Mouse (Mus musculus): ENCODE data around the gene Trpv5.

Trpv5 gene

DNA sequence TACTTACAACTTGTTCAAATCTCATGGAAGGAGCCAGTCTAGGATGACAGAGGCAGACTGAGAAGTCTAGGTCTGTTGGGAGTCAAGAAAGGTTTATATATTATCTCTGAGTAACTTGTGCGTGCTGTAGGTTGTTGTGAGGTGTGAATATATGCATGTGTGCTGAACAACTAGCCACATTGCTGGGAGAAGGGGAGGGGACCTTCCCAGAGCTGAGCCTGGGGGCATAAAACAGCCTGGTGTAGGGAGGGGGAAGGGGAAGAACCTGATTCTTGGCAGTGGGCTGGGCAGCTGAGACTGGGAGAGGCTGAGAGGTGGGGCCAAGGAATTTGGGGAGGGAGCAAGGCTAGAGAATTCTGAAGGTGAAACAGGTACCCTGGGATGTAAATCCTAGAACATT, at the start of gene Trpv5:
Gene Trpv5 (minus strand): TSS at position 101 of the 400 bp plus-strand sequence.
- no peak for DNase-seq (ENCODE audit: low spot score in 2 of 2)

DNA sequence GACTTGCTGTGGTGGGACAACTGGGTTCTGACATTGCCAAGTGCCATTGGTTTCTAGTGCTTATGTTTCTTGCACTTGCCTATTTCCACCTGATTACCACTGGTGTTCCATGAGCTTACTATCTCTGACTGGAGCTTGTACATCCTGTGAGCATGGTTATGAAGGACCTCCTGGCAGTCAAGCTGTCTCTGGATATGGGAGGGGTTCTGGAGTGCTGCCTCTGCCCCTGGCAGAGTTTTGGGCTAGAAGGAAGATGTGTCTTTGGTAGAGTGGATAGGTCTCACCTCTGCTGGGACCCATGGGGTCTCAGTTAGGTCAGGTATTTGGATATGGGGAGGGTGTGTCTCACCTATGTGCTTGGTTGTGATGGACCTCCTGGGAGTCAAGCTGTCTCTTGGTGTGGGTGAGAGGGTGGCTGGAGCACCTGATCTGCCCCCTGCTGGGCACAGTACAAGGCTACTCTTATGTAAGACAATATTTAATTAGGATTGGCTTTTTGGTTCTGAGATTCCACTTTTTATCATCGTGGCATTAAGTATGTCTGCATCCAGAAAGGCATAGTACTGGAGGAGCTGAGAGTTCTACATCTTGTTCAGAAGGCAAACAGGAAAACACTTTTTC, 47.5 kb upstream of the Trpv5 start:
- DNase-seq (ENCODE audit: low spot score in 2 of 2): peak in 1 of 2 experiments; percentile 11

- no peak for DNase-seq (ENCODE audit: low spot score in 2 of 2)
Measured at GRCm38 (mm10) chr6:41721430-41721829, 40.9 kb upstream of the Trpv5 start.

DNA sequence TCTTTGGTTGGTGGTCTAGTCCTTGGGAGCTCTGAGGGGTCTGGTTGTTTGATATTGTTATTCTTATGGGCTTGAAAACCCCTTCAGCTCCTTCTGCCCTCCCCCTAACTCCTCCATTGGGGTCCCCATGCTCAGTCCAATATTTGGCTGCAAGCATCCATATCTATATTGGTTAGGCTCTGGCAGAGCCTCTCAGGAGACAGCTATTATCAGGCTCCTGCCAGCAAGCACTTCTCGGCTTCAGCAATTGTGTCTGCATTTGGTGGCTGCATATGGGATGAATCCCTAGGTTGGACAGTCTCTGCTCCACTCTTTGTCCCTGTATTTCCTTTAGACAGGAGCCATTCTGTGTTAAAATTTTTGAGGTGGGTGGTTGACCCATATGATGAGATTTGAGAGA, 29.7 kb upstream of the Trpv5 start:
- no peak for DNase-seq (ENCODE audit: low spot score in 2 of 2)

DNA sequence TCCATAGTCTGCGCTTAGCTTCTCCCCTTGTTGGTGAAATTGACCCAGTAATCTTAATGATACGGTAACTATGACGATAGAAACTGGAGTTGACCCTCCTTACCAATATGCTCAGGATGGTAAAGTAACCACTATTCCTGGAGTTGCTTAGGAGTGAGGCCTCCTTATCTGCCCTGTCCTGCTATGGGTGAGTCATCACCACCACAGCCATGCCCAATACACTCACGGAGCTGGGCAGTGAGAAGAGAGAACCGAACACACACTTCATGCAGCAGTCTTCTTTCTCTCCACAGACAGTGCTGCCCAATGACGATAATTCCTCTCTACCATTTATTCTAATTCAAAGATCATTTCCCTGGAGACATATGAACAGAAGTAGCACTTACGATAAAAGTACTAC, 25.7 kb upstream of the Trpv5 start:
- DNase-seq (ENCODE audit: low spot score in 2 of 2): no peak

GRCm38 (mm10) chr6:41704123-41704522, 23.6 kb upstream of the Trpv5 start, which contains the start of gene Kel:
Gene Kel (minus strand): TSS chr6:41704339.
- DNase-seq (ENCODE audit: low spot score in 2 of 2): peak; percentile 46 to 48

GRCm38 (mm10) chr6:41702928-41703327, 22.4 kb upstream of the Trpv5 start:
- DNase-seq (ENCODE audit: low spot score in 2 of 2): peak; percentile 48 to 49

GRCm38 (mm10) chr6:41701245-41701644, 20.7 kb upstream of the Trpv5 start:
- no peak for DNase-seq (ENCODE audit: low spot score in 2 of 2)

GRCm38 (mm10) chr6:41694407-41694806, 13.8 kb upstream of the Trpv5 start:
- no peak for DNase-seq (ENCODE audit: low spot score in 2 of 2)

GRCm38 (mm10) chr6:41692200-41692599, 11.6 kb upstream of the Trpv5 start:
- DNase-seq (ENCODE audit: low spot score in 2 of 2): no peak

- DNase-seq (ENCODE audit: low spot score in 2 of 2): no peak
Measured at GRCm38 (mm10) chr6:41685596-41685995, 5.0 kb upstream of the Trpv5 start.

GRCm38 (mm10) chr6:41684911-41685310, 4.3 kb upstream of the Trpv5 start:
- no peak for DNase-seq (ENCODE audit: low spot score in 2 of 2)

DNA sequence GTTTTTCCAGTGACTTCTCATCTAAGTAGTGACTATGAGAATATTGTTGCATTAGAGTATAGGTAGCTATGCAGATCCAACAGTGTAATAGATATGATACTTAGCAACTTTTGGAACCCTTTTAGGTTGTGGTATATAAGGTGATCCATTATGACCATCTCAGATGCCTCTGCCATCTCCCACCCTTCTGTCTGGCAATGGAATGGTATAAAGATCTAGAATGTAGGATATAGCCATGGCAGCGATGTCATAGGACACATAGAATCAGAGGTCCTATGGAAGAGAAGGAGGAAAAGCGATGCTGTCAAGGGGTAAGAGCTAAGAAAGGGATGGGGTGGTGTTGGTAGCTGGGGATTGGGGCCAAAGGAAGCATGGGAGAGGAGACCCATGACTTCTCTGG, 3.6 kb upstream of the Trpv5 start, which contains the start of gene Llcfc1:
Gene Llcfc1 (plus strand): TSS at position 301 of the 400 bp plus-strand sequence.
- DNase-seq (ENCODE audit: low spot score in 2 of 2): no peak

DNA sequence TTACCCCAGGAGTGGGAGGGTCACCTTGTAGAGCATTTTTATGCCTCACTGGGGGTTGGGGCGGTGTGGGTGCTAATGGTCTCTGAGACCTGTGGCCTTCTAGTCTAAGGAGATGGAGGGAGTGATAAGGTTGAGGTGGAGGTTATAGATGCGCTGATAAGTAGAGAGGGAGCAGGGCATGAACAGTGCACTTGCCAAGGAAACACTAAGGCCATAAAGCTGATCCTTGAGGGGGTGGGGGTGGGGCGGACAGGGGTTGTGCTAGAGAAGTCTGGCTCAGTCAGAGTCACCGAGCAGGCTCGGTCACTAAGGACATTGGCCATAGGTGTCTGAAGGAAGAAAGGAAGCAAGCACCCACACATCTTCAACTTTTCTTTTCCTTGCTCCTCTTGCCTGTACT, 1.1 kb upstream of the Trpv5 start:
- no peak for DNase-seq (ENCODE audit: low spot score in 2 of 2)

- no peak for DNase-seq (ENCODE audit: low spot score in 2 of 2)
Measured at GRCm38 (mm10) chr6:41676530-41676929, 4.0 kb downstream of the Trpv5 start.

DNA sequence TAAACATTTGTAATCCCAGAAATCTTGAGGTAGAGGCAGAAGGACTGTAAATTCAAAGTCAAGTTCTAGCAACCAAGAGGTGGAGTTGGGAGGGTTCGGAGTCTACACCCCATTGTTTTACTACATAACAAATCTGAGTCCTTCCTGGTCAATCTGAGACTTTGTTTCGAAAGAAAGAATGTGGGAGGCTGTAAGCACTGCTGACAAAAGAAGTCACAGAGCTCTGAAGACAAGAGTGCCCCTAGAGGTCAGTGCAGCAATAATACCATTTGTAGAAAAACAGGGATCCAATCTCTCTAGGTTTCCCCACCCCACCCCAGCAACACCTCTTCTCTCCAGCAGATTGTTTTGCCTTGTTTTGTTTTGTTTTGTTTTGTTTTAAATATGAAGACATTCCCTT, 18.2 kb downstream of the Trpv5 start:
- no peak for DNase-seq (ENCODE audit: low spot score in 2 of 2)

- DNase-seq (ENCODE audit: low spot score in 2 of 2): no peak
Measured at GRCm38 (mm10) chr6:41658487-41658886, 22.1 kb downstream of the Trpv5 start.

GRCm38 (mm10) chr6:41654648-41655047, 25.9 kb downstream of the Trpv5 start:
- no peak for DNase-seq (ENCODE audit: low spot score in 2 of 2)

DNA sequence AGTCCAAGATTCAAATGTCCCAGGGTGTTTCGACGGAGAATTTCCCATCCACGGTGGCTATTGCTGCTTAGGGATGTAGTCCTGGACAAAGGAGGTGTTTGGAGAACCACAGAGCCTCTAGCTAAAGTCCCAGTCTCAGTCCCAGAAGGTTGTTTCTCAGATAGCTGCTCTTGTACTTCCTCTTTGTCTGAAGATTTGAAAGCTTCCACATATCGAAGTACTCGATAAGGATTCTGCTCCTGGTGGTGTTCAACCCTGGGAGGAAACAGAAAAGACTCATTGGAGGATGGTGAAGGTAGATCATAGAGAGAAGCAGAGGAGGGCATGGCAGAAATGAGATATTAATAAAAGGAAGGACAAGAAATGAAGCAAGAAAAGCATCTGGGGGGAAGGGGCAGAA, 27.4 kb downstream of the Trpv5 start:
- DNase-seq (ENCODE audit: low spot score in 2 of 2): no peak

DNA sequence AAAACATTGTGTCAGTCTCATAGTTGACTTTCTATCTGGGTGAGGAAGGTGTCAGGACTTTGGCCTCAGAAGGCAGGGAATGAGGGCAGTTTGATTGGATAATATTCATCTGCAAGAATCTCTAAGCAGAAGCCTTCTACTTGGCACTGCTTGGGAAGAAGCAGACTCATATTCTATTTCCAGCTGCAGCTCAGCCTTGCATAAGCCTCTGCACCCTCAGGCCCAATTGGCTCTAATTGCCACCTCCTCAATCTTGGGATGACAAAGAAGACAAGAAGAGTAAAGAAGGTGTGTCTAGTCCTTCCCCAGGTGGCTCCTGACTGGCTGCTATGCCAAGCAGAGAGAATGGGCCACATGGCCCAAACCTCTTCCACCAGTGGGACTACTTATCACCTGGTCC, 33.9 kb downstream of the Trpv5 start:
- DNase-seq (ENCODE audit: low spot score in 2 of 2): no peak

DNA sequence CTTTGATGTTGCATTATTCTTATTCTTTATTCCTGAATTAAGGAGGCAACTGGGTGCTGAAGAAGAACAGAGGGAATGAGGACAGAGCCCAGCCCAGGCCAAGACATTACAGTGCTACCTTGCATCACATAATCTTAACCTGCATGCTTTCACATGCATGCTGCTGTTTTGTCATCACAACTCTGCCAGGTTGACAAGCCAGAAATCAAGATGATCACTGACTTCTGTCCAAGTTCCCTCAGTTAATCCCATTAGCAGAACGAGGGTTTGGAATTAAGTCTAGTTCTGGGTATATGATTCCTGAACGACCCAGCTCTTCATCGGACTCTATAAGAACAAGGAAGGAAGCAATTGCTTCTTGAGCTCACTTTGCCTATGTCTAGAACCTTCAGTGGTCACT, 34.3 kb downstream of the Trpv5 start:
- DNase-seq (ENCODE audit: low spot score in 2 of 2): no peak

DNA sequence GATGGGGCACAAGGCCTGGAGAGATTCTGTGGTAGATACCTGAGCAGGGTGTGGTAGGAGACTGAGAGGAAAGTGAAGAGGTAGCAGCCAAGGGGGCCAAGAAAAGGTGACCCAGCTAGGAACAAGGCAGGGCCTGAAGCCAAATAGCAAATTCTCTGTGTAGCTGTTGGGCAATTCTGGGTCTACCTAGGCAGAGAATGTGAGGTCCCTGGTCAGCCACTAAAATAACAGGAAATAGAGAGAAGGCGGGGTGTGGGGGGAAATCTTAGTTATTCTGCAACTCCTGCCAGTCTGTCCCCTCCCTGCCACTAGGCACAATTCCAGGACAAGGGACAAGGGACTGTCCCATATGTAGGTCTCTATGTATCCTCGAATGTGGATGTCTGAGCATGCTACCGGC, 37.3 kb downstream of the Trpv5 start:
- DNase-seq (ENCODE audit: low spot score in 2 of 2): no peak

GRCm38 (mm10) chr6:41642765-41643164, 37.8 kb downstream of the Trpv5 start:
- DNase-seq (ENCODE audit: low spot score in 2 of 2): no peak
